Mouse (Mus musculus) brain, embryonic 14.5 days (tissue): Measurements from ENCODE around the gene Mospd3.
A peak's percentile ranks its signal among the peaks of the same experiment; 100 is the strongest.

ENCODE experiments used
- CTCF ChIP-seq: fragments of 200-500 bp; IDR thresholded peaks from 2 replicates; pipeline ENCODE4 v1.5.1; 2012; ENCODE audit warnings: inconsistent platforms, mild to moderate bottlenecking, moderate library complexity, borderline replicate concordance; ENCODE audit not compliant: insufficient read depth, insufficient read length; ENCODE audit errors: extremely low read depth
- POLR2A ChIP-seq: fragments of 200-500 bp; IDR thresholded peaks from 2 replicates; pipeline ENCODE4 v1.6.1; 2012; ENCODE audit warnings: mild to moderate bottlenecking, inconsistent platforms, borderline replicate concordance; ENCODE audit not compliant: poor library complexity, insufficient read depth, insufficient read length, severe bottlenecking; ENCODE audit errors: extremely low read depth

DNA sequence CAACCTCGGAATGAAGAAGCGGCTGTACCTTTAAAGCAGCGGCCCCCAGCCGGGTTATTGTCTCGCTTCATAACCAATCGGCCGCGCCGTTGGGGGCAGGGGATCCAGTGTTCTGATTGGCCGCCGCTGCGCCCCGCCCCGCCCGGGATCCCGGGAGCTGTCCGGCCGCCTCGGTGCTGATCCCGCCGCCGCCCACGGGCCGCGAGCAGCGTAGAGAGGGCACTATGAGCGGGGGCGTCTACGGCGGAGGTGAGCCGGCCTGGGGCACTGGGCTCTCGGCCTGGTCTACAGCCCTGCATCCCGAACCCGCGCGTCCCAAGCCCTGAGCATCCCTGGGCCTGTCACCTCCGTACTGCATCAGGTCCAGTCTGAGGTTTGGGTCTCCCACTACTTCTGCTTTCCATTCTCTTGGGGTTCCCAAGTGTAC, 47.4 kb downstream of the Mospd3 start, which contains the start of gene Actl6b:
- TF ChIP-seq CTCF, result no peak
- TF ChIP-seq POLR2A, result peak; percentile 64; the same call in 1 of the 2 replicates
